Mouse (Mus musculus) erythroblast, embryonic 14.5 days (primary cell): Measurements from ENCODE around the gene Rassf8. TPM values are rescaled to one million over a fixed set of nuclear protein-coding genes. Genes with fewer than 3 reads are reported as not detected.
A peak's percentile ranks its signal among the peaks of the same experiment; 100 is the strongest.

ENCODE experiments used
- H3K27me3 ChIP-seq: 2 replicates; pipeline ENCODE4 v1.6.1; 2012; ENCODE audit warnings: inconsistent platforms; ENCODE audit not compliant: control insufficient read depth
- H3K36me3 ChIP-seq: 2 replicates; pipeline ENCODE4 v1.6.1; 2012; ENCODE audit warnings: mild to moderate bottlenecking, inconsistent platforms; ENCODE audit not compliant: control insufficient read depth
- H3K4me1 ChIP-seq: 2 replicates; pipeline ENCODE4 v1.6.1; 2012; ENCODE audit warnings: inconsistent platforms; ENCODE audit not compliant: control insufficient read depth
- H3K4me3 ChIP-seq: replicated peaks from 2 replicates; pipeline ENCODE3; 2012; ENCODE audit warnings: moderate library complexity, mild to moderate bottlenecking, inconsistent platforms
- H3K9me3 ChIP-seq: 2 replicates; pipeline ENCODE4 v1.6.1; 2012; ENCODE audit warnings: low read length, inconsistent platforms, mixed read lengths; ENCODE audit not compliant: control insufficient read depth
- GATA1 ChIP-seq: IDR thresholded peaks from 2 replicates; pipeline ENCODE4 v1.6.1; 2012; ENCODE audit warnings: low read length, inconsistent platforms, mixed read lengths
- TAL1 ChIP-seq: IDR thresholded peaks from 3 replicates; pipeline ENCODE4 v1.6.1; 2012; ENCODE audit warnings: low read length, inconsistent platforms, mixed read lengths
- polyA plus RNA-seq: library from polyadenylated mRNA; stranded (reverse); fragments of >175 nt; gene quantifications from 2 replicates; pipeline ENCODE4 v1.2.3, GENCODE M21; 2012

Rassf8 gene
- polyA plus RNA-seq, 1 experiment = not detected

DNA sequence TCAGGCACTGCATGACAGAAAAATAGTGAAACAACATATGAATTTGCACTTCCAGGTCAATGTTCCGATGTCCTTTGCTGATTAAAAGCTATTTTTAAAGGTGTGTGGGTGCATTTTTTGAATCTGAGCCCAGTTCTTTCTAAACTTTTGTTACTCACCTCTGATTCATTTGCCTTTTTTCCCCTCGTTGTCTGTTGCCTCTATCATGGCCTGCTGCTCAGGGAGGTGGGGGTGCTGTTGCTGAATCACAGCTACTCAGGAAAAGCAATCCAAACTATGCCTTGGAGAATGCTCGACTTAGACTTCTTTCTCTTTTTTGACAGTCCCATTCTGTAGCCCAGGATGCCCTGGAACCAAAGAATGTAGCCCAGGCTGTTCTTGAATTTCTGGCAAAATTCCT lies 1.3 kb upstream of the Rassf8 start:
- peaks cover 10% of the 10 kb centered on the region for H3K4me1 ChIP-seq
- no peak overlapping the region for H3K4me3 ChIP-seq
- peaks cover 52% of the 10 kb centered on the region for H3K27me3 ChIP-seq
- H3K36me3 ChIP-seq = no peaks in the 10 kb centered on the region
- TF ChIP-seq TAL1 (no peak), GATA1 (no peak)
- H3K9me3 ChIP-seq = peaks cover 3% of the 10 kb centered on the region; the same call in 1 of the 2 replicates

DNA sequence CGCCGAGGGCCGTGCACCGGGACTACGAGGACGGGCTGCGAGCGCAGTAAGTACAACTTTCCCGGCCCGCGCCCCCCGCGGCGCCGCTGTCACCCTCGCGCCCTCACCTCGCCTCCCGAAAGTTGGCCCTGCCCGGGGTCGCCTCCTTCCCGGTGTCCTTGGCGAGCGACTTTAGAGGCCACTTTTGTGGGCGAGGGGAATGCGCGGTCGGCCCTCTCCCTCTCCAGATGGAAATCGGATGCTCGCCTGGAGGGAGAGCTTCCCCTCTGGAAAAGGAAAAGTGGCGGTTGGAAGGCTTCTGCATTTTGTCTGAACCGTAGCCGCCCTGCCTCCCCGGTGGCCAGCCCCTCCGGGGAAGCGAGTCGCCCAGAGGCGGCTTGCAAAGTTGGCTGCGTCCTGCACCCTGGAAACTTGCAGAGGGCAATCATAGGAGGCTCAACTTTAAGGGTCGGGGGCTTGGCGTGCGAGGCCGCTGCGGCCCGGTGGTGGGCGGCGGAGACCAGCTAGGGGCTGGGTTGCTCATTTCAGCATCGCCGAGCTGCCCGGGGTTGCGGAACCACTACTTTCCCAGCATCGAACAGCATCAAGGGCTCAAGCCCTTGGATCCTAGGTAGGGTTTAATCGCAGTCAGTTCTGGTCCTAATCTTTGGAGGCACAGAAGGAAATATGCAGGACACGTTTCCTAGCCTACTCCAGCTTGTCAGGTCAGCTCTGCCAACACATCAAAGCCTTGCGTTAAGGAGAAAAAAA lies 548 bp downstream of the Rassf8 start:
- Histone ChIP-seq H3K4me3 (peak overlapping the region; percentile 58), H3K27me3 (peaks cover 52% of the 10 kb centered on the region), H3K36me3 (no peaks in the 10 kb centered on the region; the same call in 1 of the 2 replicates), H3K4me1 (peaks cover 10% of the 10 kb centered on the region), H3K9me3 (peaks cover 3% of the 10 kb centered on the region; the same call in 1 of the 2 replicates)
- TF ChIP-seq TAL1 = no peak
- TF ChIP-seq GATA1 = no peak

DNA sequence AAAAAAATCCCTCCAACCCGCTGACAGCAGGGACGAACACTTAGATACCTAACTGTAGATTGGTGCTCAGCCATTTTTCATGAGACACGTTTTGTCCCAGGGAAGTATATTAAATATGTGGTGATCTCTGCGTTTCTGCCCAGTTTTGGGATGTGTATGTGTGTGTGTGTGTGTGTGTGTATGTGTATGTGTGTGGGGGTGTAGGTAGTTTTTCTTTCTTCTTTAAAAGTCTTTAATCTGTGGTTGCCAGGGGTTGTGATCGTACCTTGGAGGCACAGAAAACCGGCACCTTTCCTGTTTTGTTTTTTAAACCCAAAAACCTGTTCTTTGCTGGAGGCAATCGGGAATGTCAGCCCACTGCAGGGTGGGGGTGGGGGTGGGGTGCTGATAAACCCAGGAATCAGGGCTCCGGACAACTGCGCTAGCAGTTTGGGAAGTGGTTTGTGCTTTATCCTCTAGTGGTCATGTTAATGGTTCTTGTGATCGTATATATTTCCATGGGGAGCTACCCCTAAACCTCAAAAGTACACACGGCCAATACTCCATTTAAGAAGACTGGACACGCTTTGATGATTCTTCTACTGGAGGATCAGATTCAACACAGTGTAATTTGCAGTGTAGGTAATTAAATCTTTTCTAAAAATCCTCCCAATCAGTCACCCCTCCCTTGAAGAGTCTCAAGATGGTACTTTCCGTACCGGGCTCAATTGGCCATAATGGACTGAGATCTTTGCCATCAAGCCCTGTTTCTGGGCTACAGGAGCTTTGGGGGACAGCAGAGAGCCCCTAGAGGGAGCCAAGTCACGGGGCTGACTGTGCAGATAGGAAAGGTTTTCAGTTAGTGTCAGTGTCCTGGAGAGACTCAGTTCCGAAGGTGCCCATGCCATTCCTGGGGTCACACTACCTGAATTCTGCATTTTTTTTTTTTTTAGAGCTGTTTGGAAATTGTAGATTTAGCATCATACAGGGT lies 1.4 kb downstream of the Rassf8 start:
- Histone ChIP-seq H3K4me3 (peak overlapping the region; percentile 58), H3K4me1 (peaks cover 10% of the 10 kb centered on the region), H3K27me3 (peaks cover 52% of the 10 kb centered on the region), H3K36me3 (no peaks in the 10 kb centered on the region; the same call in 1 of the 2 replicates), H3K9me3 (peaks cover 3% of the 10 kb centered on the region; the same call in 1 of the 2 replicates)
- no peak for TF ChIP-seq GATA1
- TF ChIP-seq TAL1 = no peak

DNA sequence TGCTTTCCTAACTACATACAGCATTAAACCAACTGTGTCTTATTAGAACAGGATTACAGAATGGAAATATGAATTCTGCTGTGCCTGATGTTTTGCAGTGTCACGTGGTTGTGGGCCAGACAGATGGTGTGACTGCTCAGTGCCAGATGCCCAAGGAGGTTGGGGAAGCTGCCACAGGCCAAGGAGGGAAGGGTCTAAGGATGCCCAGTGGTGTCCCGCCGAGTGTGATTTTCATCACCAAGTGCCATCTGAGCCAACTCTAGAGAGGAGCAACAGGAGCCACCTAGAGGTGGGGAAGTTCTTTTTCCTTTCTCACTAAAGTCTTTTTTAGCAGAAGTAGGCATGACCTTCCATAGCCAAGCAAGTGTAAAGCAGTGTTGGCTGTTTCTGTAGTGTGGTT lies 3.8 kb downstream of the Rassf8 start:
- peaks cover 37% of the 10 kb centered on the region for H3K27me3 ChIP-seq
- H3K4me1 ChIP-seq = peaks cover 10% of the 10 kb centered on the region
- no peak overlapping the region for H3K4me3 ChIP-seq
- no peak for TF ChIP-seq GATA1
- TF ChIP-seq TAL1 = no peak
- H3K9me3 ChIP-seq = peaks cover 3% of the 10 kb centered on the region; the same call in 1 of the 2 replicates
- H3K36me3 ChIP-seq = no peaks in the 10 kb centered on the region; the same call in 1 of the 2 replicates

DNA sequence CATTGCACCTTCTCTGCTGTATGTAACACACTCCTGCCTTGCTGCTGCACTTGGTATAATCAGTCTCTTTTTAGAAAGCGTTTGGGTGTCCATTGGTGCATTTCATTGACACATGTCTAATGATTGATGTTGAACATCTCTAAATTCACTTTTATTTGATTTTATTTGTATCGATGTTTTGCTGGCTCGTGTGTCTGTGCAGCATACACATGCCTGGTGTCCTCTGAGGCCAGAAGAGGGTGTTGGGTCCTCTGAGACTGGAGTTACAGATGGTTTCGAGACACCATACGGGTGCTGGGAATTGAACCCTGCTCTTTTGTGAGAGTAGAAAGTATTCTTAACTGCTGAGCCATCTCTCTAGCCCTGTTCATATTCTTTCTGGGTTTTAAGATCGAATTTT lies 6.7 kb downstream of the Rassf8 start:
- TF ChIP-seq TAL1 (no peak), GATA1 (no peak)
- H3K4me1 ChIP-seq = no peaks in the 10 kb centered on the region; the same call in 1 of the 2 replicates
- no peak overlapping the region for H3K4me3 ChIP-seq
- H3K36me3 ChIP-seq = no peaks in the 10 kb centered on the region; the same call in 1 of the 2 replicates
- peaks cover 9% of the 10 kb centered on the region for H3K27me3 ChIP-seq
- no peaks in the 10 kb centered on the region for H3K9me3 ChIP-seq

DNA sequence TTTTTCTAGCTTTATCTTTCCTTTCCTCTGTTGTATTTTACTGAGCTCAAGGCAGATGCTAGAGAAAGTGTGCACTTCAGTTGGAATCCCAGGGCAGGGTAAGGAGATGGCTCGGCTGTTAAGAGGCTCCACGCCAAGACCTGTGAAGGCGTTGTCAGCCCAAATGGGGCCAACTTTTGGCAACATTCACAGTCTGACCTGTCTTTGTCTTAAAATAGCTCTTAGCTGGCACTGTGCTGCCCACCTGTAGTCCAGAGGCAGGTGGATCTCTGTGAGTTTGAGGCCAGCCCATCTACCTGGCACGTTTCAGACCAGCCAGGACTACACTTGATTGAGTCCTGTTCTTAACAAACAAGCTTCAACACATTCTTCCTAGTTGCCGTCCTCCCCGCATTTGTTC lies 7.9 kb downstream of the Rassf8 start:
- Histone ChIP-seq H3K27me3 (no peaks in the 10 kb centered on the region), H3K4me3 (no peak overlapping the region), H3K9me3 (no peaks in the 10 kb centered on the region), H3K36me3 (no peaks in the 10 kb centered on the region; the same call in 1 of the 2 replicates), H3K4me1 (no peaks in the 10 kb centered on the region; the same call in 1 of the 2 replicates)
- TF ChIP-seq GATA1 = no peak
- TF ChIP-seq TAL1 = no peak

DNA sequence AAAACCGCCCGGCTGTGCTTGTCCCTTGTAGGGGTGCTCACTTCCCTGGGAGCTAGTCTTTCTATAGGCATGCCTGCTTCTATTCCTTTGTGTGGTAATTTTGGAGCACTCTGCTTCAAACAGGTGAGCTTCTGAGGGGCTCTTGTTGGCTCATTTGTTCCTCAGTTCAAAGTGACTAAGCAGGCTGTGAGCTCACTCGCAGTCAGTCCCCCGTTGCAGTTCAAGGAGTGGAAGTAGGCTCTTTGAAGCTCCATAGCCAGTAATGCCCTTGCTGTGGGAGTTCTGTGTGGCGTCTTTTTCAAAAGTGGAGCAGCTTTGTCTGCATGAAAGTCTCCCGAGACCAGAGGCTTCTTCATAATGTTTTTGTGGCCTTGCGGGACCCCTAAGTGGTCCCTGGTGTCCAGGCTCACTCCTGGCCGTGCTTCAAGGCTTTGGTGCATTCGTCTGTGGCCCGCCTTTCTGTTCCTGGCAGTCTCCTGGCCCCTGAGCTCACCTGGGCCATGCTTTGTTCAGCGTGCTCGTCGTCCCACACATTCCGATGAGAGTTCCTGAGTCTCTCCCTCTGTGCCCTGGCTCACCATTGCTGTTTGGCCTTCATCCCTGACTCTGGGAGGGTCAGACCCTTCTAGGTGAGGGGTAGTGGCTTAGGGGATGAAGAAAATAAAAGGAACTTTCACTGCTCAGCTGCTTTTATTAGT lies 9.5 kb downstream of the Rassf8 start:
- TF ChIP-seq GATA1 (no peak), TAL1 (no peak)
- H3K27me3 ChIP-seq = no peaks in the 10 kb centered on the region
- no peaks in the 10 kb centered on the region for H3K9me3 ChIP-seq
- no peaks in the 10 kb centered on the region for H3K36me3 ChIP-seq
- H3K4me3 ChIP-seq = no peak overlapping the region
- H3K4me1 ChIP-seq = no peaks in the 10 kb centered on the region; the same call in 1 of the 2 replicates

DNA sequence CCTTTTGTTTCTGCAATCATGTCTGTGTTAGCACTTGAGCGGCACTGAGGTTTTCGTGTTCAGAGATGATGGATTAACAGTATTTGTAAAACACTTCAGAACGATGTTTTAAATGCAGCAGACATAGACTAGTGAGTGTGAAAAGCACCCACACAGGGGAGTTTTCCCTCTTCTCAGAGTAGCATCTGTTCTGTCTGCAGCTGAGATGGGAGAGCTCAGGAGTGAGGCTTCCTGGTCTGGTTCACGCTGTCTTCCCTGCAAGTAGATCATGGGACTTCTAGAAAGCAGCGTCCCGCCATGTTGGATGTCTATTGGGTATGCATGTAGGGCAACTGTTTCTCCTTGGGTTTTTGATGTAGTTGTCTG lies 10.1 kb downstream of the Rassf8 start:
- TF ChIP-seq TAL1 (no peak), GATA1 (no peak)
- Histone ChIP-seq H3K4me1 (no peaks in the 10 kb centered on the region; the same call in 1 of the 2 replicates), H3K27me3 (no peaks in the 10 kb centered on the region), H3K36me3 (no peaks in the 10 kb centered on the region), H3K4me3 (no peak overlapping the region), H3K9me3 (no peaks in the 10 kb centered on the region)

DNA sequence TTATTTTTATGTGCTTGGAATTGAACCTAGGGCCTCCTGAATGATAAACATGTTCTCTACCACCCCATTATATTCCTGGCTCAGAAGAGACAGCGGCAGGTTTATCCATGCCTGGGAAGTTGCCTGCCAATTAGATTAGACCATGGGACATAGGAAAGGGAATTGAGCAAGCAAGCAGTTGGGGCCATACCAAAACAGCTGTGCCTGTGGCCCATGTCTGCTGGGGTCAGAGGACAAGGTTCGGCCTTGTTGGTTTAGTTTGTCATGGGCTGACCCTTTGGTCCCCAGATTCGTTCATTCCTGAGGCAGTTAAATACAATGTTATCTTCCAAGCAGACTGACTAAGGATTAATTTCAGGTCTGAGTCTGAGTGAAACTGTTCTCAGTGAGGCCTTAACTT lies 10.8 kb downstream of the Rassf8 start:
- H3K27me3 ChIP-seq = no peaks in the 10 kb centered on the region
- no peaks in the 10 kb centered on the region for H3K36me3 ChIP-seq
- TF ChIP-seq GATA1 = no peak
- TF ChIP-seq TAL1 = no peak
- H3K9me3 ChIP-seq = no peaks in the 10 kb centered on the region
- no peaks in the 10 kb centered on the region; the same call in 1 of the 2 replicates for H3K4me1 ChIP-seq
- H3K4me3 ChIP-seq = no peak overlapping the region
